Mouse (Mus musculus) small intestine, adult 2 months (tissue): ENCODE data around the gene Tex19.2. TPM values are rescaled to one million over a fixed set of nuclear protein-coding genes. Genes with fewer than 3 reads are reported as not detected.
A peak's percentile ranks its signal among the peaks of the same experiment; 100 is the strongest.

Experiments
- H3K27ac ChIP-seq: fragments of 200-500 bp; 2 replicates; pipeline ENCODE4 v1.5.1; 2012; ENCODE audit warnings: low read depth, low read length, control low read depth, inconsistent platforms; ENCODE audit not compliant: insufficient read depth
- H3K27me3 ChIP-seq: fragments of 200-500 bp; 2 replicates; pipeline ENCODE4 v1.6.1; 2012; ENCODE audit warnings: mild to moderate bottlenecking, moderate library complexity, low read length, inconsistent platforms; ENCODE audit not compliant: control insufficient read depth, insufficient read depth
- H3K36me3 ChIP-seq: fragments of 200-500 bp; 2 replicates; pipeline ENCODE4 v1.6.1; 2012; ENCODE audit warnings: mild to moderate bottlenecking, low read length, control low read depth, inconsistent platforms; ENCODE audit not compliant: control insufficient read depth, insufficient read depth
- H3K4me1 ChIP-seq: fragments of 200-500 bp; 2 replicates; pipeline ENCODE4 v1.6.1; 2012; ENCODE audit warnings: low read length, inconsistent platforms, mixed read lengths; ENCODE audit not compliant: control insufficient read depth, insufficient read depth, insufficient read length
- H3K4me3 ChIP-seq: fragments of 200-500 bp; 2 replicates; pipeline ENCODE4 v1.5.1; 2012; ENCODE audit warnings: low read depth, mild to moderate bottlenecking, control low read depth, inconsistent platforms, low read length, moderate library complexity
- CTCF ChIP-seq: fragments of 200-500 bp; IDR thresholded peaks from 2 replicates; pipeline ENCODE4 v1.5.1; 2012; ENCODE audit warnings: low read depth, mild to moderate bottlenecking, control low read depth, inconsistent platforms, low read length, moderate library complexity, mixed read lengths; ENCODE audit not compliant: insufficient replicate concordance, insufficient read length; ENCODE audit errors: extremely low read depth
- POLR2A ChIP-seq: fragments of 200-500 bp; IDR thresholded peaks from 2 replicates; pipeline ENCODE4 v1.6.1; 2012; ENCODE audit warnings: low read depth, mild to moderate bottlenecking, control low read depth, inconsistent platforms, low read length, moderate library complexity
- WGBS: fragments of 180-500 bp; shearing (Covaris S2); methylation state at CpG from one replicate; pipeline ENCODE4 v1.1.7; 2018; 5-methylcytosine and 5-hydroxymethylcytosine counted together
- polyA plus RNA-seq: library from polyadenylated mRNA; depleted of rRNA; stranded (reverse); fragments of >200 nt; gene quantifications from 2 replicates; pipeline ENCODE4 v1.2.3, GENCODE M21; 2012

Gene Tex19.2
- polyA plus RNA-seq, 1 experiment, result not detected

- Histone ChIP-seq H3K4me1 (no peaks in the 10 kb centered on the region), H3K36me3 (no peaks in the 10 kb centered on the region), H3K27ac (no peak within 1 kb of the TSS), H3K27me3 (no peaks in the 10 kb centered on the region), H3K4me3 (no peak within 1 kb of the TSS)
- WGBS, result 94% methylated on average over 22 of the region's 22 CpGs
- TF ChIP-seq POLR2A (no peak), CTCF (no peak)
These were observed 27.4 kb upstream of the Tex19.2 start, which contains the start of gene Tex19.1 for GRCm38 (mm10) chr11:121145865-121146264. Gene Tex19.1 (plus strand): TSS chr11:121146143.

DNA sequence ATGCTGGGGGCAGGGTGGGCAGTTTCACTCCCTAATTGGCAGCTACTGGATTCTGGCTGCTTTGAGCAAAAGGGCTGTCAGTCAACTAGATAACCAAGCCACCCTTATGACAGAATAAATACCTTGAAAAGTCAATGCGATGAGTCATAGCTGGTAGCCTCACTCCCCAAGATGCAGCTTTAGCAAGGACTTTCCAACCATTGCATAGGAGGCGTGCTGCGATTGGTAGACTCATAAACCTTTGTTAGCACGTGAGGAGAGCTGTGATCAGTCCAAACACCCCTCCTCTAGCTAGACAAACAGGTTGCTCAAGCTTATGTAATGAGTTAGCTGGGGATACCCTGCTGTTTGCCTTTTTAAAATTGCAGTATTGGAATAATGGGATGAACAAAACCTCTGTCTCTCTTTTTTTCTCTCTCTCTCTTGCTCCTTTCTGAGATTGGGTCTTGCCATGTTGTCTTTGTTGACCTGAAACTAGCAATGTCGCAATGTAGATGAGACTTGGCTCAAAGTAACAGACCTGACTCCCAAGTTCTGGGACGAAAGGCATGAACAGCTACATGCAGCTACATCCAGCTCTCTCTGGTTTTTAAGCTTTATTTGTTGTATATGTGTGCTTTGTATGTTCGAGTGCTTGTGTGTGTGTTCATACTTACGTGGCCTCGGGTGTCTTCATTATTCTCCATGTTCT lies 25.0 kb upstream of the Tex19.2 start:
- no peaks in the 10 kb centered on the region for H3K36me3 ChIP-seq
- peaks cover 14% of the 10 kb centered on the region; the same call in 1 of the 2 replicates for H3K4me1 ChIP-seq
- H3K4me3 ChIP-seq, result no peak overlapping the region
- no peak overlapping the region for H3K27ac ChIP-seq
- WGBS, result 51% methylated on average over 9 of the region's 9 CpGs
- no peaks in the 10 kb centered on the region for H3K27me3 ChIP-seq
- TF ChIP-seq POLR2A, result no peak
- TF ChIP-seq CTCF, result no peak

DNA sequence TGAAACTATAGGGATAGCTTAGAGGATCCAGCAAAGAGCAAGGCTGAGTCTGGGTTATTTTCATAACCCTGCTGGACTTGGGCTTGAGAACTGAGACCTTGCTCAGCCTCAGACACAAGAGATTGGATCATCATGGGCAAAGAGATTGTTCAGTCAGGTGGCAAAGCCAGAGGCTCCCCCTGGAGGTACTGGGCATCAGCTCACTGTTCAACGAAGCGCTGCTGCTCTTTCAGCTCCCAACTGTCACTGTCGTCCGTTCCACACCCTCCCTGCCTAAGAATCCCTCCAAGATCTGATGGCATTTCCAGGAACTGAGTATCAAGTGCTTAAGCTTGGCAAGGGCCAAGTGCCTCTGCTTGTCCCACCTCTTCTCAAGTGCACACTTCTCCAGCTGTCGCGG lies 20.3 kb upstream of the Tex19.2 start:
- Histone ChIP-seq H3K27ac (peak overlapping the region; percentile 8), H3K4me3 (no peak overlapping the region), H3K27me3 (no peaks in the 10 kb centered on the region), H3K36me3 (no peaks in the 10 kb centered on the region), H3K4me1 (peaks cover 17% of the 10 kb centered on the region)
- TF ChIP-seq POLR2A, result no peak
- peak; percentile 47; the same call in 1 of the 2 replicates for TF ChIP-seq CTCF
- 12% methylated on average over 6 of the region's 6 CpGs for WGBS

GRCm38 (mm10) chr11:121137682-121138081 lies 19.2 kb upstream of the Tex19.2 start:
- Histone ChIP-seq H3K27ac (0 out of 2 replicates have a peak overlapping the region, but pooled peaks have one; percentile 8), H3K36me3 (no peaks in the 10 kb centered on the region), H3K4me1 (peaks cover 17% of the 10 kb centered on the region), H3K4me3 (no peak overlapping the region), H3K27me3 (no peaks in the 10 kb centered on the region)
- WGBS, result 48% methylated on average over 5 of the region's 5 CpGs
- TF ChIP-seq POLR2A (no peak), CTCF (no peak)

- TF ChIP-seq POLR2A (no peak), CTCF (no peak)
- 15% methylated on average over 1 of the region's 1 CpGs for WGBS
- no peaks in the 10 kb centered on the region for H3K36me3 ChIP-seq
These were observed 16.1 kb upstream of the Tex19.2 start for GRCm38 (mm10) chr11:121134600-121134999.

DNA sequence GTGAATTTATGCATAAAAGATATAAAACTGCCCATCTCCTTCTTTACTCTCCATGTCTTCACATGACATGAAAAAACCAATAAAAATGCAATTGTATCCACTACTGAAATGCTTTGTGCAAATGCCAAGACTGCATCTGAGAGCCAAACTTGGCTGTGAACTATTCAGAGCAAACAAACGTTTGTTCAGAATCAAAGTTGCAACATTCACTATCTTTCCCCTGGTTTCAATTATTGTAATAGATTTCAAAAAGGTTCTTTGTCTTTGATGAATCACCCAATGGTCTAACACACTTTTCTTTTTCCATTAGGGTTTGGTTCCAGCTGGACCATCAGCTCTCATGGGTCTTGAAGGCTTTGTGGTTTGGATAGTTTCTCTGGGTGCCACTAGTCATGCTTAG lies 11.1 kb upstream of the Tex19.2 start:
- no peak overlapping the region for H3K27ac ChIP-seq
- no peak for TF ChIP-seq POLR2A
- TF ChIP-seq CTCF, result no peak
- H3K36me3 ChIP-seq, result no peaks in the 10 kb centered on the region
- no peaks in the 10 kb centered on the region for H3K27me3 ChIP-seq
- no peak overlapping the region for H3K4me3 ChIP-seq
- H3K4me1 ChIP-seq, result no peaks in the 10 kb centered on the region
- 31% methylated on average over 1 of the region's 1 CpGs for WGBS

More at GRCm38 (mm10) chr11:121134600-121134999, 16.1 kb upstream of the Tex19.2 start:
- H3K4me1 ChIP-seq, result peaks cover 13% of the 10 kb centered on the region
- H3K4me3 ChIP-seq, result no peak overlapping the region
- 0 out of 2 replicates have a peak overlapping the region, but pooled peaks have one; percentile 13 for H3K27ac ChIP-seq
- H3K27me3 ChIP-seq, result no peaks in the 10 kb centered on the region

DNA sequence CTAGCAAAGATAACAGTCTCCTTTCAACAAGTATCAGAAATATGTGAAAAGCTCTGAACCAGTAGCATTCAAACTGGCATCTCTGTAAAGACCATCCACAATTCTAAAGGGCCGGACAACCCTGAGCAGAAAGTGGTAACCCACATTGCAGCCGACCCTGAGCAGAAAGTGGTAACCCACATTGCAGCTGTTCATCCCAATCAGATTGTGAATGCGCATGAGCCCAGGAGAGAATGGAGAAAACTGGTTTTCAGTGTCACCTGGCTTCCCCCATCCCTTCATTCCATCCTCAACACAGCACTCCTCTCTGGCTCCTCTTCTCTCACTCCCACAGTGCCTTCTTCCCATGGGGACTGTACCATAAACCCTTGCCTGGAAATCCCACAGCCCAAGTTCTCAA lies 9.0 kb upstream of the Tex19.2 start:
- Histone ChIP-seq H3K4me1 (no peaks in the 10 kb centered on the region), H3K27me3 (no peaks in the 10 kb centered on the region), H3K27ac (no peak overlapping the region), H3K36me3 (no peaks in the 10 kb centered on the region), H3K4me3 (no peak overlapping the region)
- 93% methylated on average over 3 of the region's 3 CpGs for WGBS
- no peak for TF ChIP-seq CTCF
- no peak for TF ChIP-seq POLR2A
